Mouse (Mus musculus) midbrain, embryonic 14.5 days (tissue): Measurements from ENCODE around the gene Kcnq1. TPM values are rescaled to one million over a fixed set of nuclear protein-coding genes. Genes with fewer than 3 reads are reported as not detected.
A peak's percentile ranks its signal among the peaks of the same experiment; 100 is the strongest.

ENCODE experiments used
- ATAC-seq: fragments of 200-750 bp; cut with Nextera tagmentation; 2 replicates; pipeline ENCODE4 v1.8.0; 2017; ENCODE audit warnings: moderate number of reproducible peaks, moderate library complexity; ENCODE audit not compliant: low FRiP score, low TSS enrichment
- DNase-seq: peaks from one replicate; pipeline ENCODE4 v3.0.0-alpha.2; 2015
- H3K27ac ChIP-seq: fragments of 300-500 bp; sonication (generic); replicated peaks from 2 replicates; pipeline ENCODE4 v1.5.1; 2014; ENCODE audit warnings: mild to moderate bottlenecking, low read depth, low read length, moderate library complexity
- H3K27me3 ChIP-seq: fragments of 300-500 bp; sonication (generic); 2 replicates; pipeline ENCODE4 v1.6.1; 2014; ENCODE audit warnings: low read length, control low read depth, mixed read lengths; ENCODE audit not compliant: control insufficient read depth, insufficient read depth
- H3K36me3 ChIP-seq: fragments of 300-500 bp; sonication (generic); 2 replicates; pipeline ENCODE4 v1.6.1; 2014; ENCODE audit warnings: low read length, control low read depth; ENCODE audit not compliant: control insufficient read depth, insufficient read depth
- H3K4me1 ChIP-seq: fragments of 300-500 bp; sonication (generic); 2 replicates; pipeline ENCODE4 v1.6.1; 2014; ENCODE audit warnings: mild to moderate bottlenecking, antibody characterized with exemption, low read length, control low read depth; ENCODE audit not compliant: control insufficient read depth, insufficient read depth
- H3K4me2 ChIP-seq: fragments of 300-500 bp; sonication (generic); 2 replicates; pipeline ENCODE4 v1.6.1; 2014; ENCODE audit warnings: mild to moderate bottlenecking, low read length, moderate library complexity
- H3K4me3 ChIP-seq: fragments of 300-500 bp; sonication (generic); replicated peaks from 2 replicates; pipeline ENCODE4 v1.5.1; 2014; ENCODE audit warnings: low read depth, low read length
- H3K9ac ChIP-seq: fragments of 300-500 bp; sonication (generic); replicated peaks from 2 replicates; pipeline ENCODE4 v1.6.1; 2014; ENCODE audit warnings: mild to moderate bottlenecking, low read length, moderate library complexity
- H3K9me3 ChIP-seq: fragments of 300-500 bp; sonication (generic); 2 replicates; pipeline ENCODE4 v1.6.1; 2016; ENCODE audit warnings: low read length, control low read depth, mixed read lengths; ENCODE audit not compliant: control insufficient read depth
- WGBS: fragments of 180-500 bp; shearing (Covaris S2); extraction: QIAGEN DNeasy Blood & Tissue Kit; methylation state at CpG from one replicate; pipeline ENCODE4 v1.1.7; 2014; 5-methylcytosine and 5-hydroxymethylcytosine counted together
- polyA plus RNA-seq: library from polyadenylated mRNA; unstranded; fragments of >200 nt; fragmentation: Nextera tagmentation; extraction: Ambion mirVana; gene quantifications from 2 replicates; pipeline ENCODE4 v1.2.1, GENCODE M21; 2014

Gene Kcnq1
- polyA plus RNA-seq, 1 experiment from 2014 or later = 1.2 TPM

- H3K9me3 ChIP-seq = no peaks in the 10 kb centered on the region
- no peaks in the 10 kb centered on the region for H3K27me3 ChIP-seq
- H3K36me3 ChIP-seq = no peaks in the 10 kb centered on the region
- H3K9ac ChIP-seq = no peak overlapping the region
- no peaks in the 10 kb centered on the region for H3K4me1 ChIP-seq
- ATAC-seq (no peak), DNase-seq (no peak)
- WGBS = 64% methylated on average over 5 of the region's 5 CpGs
- H3K4me3 ChIP-seq = no peak overlapping the region
- no peak overlapping the region for H3K4me2 ChIP-seq
- no peak overlapping the region for H3K27ac ChIP-seq
Observed at GRCm38 (mm10) chr7:143136561-143136960, 30.4 kb downstream of the Kcnq1 start.

GRCm38 (mm10) chr7:143138789-143139188 is 32.6 kb downstream of the Kcnq1 start:
- H3K9me3 ChIP-seq = no peaks in the 10 kb centered on the region
- no peaks in the 10 kb centered on the region for H3K27me3 ChIP-seq
- no peak overlapping the region for H3K27ac ChIP-seq
- no peak for ATAC-seq
- DNase-seq = peak; percentile 77
- H3K4me1 ChIP-seq = no peaks in the 10 kb centered on the region
- H3K4me2 ChIP-seq = no peak overlapping the region
- WGBS = 27% methylated on average over 1 of the region's 1 CpGs
- no peak overlapping the region for H3K4me3 ChIP-seq
- H3K36me3 ChIP-seq = no peaks in the 10 kb centered on the region
- H3K9ac ChIP-seq = no peak overlapping the region

GRCm38 (mm10) chr7:143139932-143140331 is 33.8 kb downstream of the Kcnq1 start:
- Histone ChIP-seq H3K4me3 (no peak overlapping the region), H3K27ac (no peak overlapping the region), H3K36me3 (no peaks in the 10 kb centered on the region), H3K4me1 (no peaks in the 10 kb centered on the region), H3K27me3 (no peaks in the 10 kb centered on the region), H3K9me3 (no peaks in the 10 kb centered on the region), H3K4me2 (no peak overlapping the region), H3K9ac (no peak overlapping the region)
- no peak for DNase-seq
- no peak for ATAC-seq
- WGBS = 84% methylated on average over 4 of the region's 4 CpGs

GRCm38 (mm10) chr7:143142680-143143079 is 36.5 kb downstream of the Kcnq1 start:
- 81% methylated on average over 2 of the region's 2 CpGs for WGBS

GRCm38 (mm10) chr7:143147015-143147414 is 40.9 kb downstream of the Kcnq1 start:
- H3K27ac ChIP-seq = no peak overlapping the region
- H3K27me3 ChIP-seq = no peaks in the 10 kb centered on the region
- H3K4me2 ChIP-seq = no peak overlapping the region
- H3K36me3 ChIP-seq = no peaks in the 10 kb centered on the region
- ATAC-seq (no peak), DNase-seq (no peak)
- H3K4me3 ChIP-seq = no peak overlapping the region
- H3K9me3 ChIP-seq = no peaks in the 10 kb centered on the region
- no peak overlapping the region for H3K9ac ChIP-seq
- WGBS = 86% methylated on average over 5 of the region's 5 CpGs
- no peaks in the 10 kb centered on the region for H3K4me1 ChIP-seq

More at GRCm38 (mm10) chr7:143142680-143143079, 36.5 kb downstream of the Kcnq1 start:
- no peaks in the 10 kb centered on the region for H3K36me3 ChIP-seq
- ATAC-seq (no peak), DNase-seq (no peak)
- no peaks in the 10 kb centered on the region for H3K4me1 ChIP-seq
- H3K27me3 ChIP-seq = no peaks in the 10 kb centered on the region
- no peak overlapping the region for H3K4me2 ChIP-seq
- no peak overlapping the region for H3K27ac ChIP-seq
- H3K9me3 ChIP-seq = no peaks in the 10 kb centered on the region
- H3K4me3 ChIP-seq = no peak overlapping the region
- H3K9ac ChIP-seq = no peak overlapping the region

GRCm38 (mm10) chr7:143151171-143151570 is 45.0 kb downstream of the Kcnq1 start:
- ATAC-seq (no peak), DNase-seq (peak; percentile 83)
- Histone ChIP-seq H3K4me1 (peaks cover 5% of the 10 kb centered on the region), H3K9me3 (no peaks in the 10 kb centered on the region), H3K4me3 (no peak overlapping the region), H3K36me3 (no peaks in the 10 kb centered on the region), H3K4me2 (no peak overlapping the region), H3K27me3 (no peaks in the 10 kb centered on the region), H3K9ac (no peak overlapping the region), H3K27ac (no peak overlapping the region)
- 12% methylated on average over 2 of the region's 2 CpGs for WGBS

GRCm38 (mm10) chr7:143152350-143152749 is 46.2 kb downstream of the Kcnq1 start:
- H3K9ac ChIP-seq = no peak overlapping the region
- DNase-seq (peak; percentile 68), ATAC-seq (no peak)
- 9% methylated on average over 3 of the region's 3 CpGs for WGBS
- H3K27ac ChIP-seq = no peak overlapping the region
- no peaks in the 10 kb centered on the region for H3K27me3 ChIP-seq
- H3K36me3 ChIP-seq = no peaks in the 10 kb centered on the region
- no peak overlapping the region for H3K4me2 ChIP-seq
- no peaks in the 10 kb centered on the region for H3K9me3 ChIP-seq
- no peak overlapping the region for H3K4me3 ChIP-seq
- peaks cover 5% of the 10 kb centered on the region for H3K4me1 ChIP-seq

GRCm38 (mm10) chr7:143153915-143154373 is 47.8 kb downstream of the Kcnq1 start:
- H3K27ac ChIP-seq = peak overlapping the region; percentile 68
- no peaks in the 10 kb centered on the region for H3K9me3 ChIP-seq
- peak overlapping the region; percentile 27 for H3K4me3 ChIP-seq
- peak overlapping the region; percentile 58 for H3K4me2 ChIP-seq
- 2% methylated on average over 18 of the region's 18 CpGs for WGBS
- H3K9ac ChIP-seq = peak overlapping the region; percentile 36
- peaks cover 5% of the 10 kb centered on the region for H3K4me1 ChIP-seq
- DNase-seq = peak; percentile 94
- H3K27me3 ChIP-seq = no peaks in the 10 kb centered on the region
- ATAC-seq = peak; percentile 77
- H3K36me3 ChIP-seq = no peaks in the 10 kb centered on the region

GRCm38 (mm10) chr7:143154458-143154871 is 48.3 kb downstream of the Kcnq1 start:
- DNase-seq (peak; percentile 46), ATAC-seq (peak; percentile 28; the same call in 1 of the 2 replicates)
- Histone ChIP-seq H3K4me1 (peaks cover 8% of the 10 kb centered on the region), H3K27ac (peak overlapping the region; percentile 68), H3K9ac (no peak overlapping the region), H3K36me3 (no peaks in the 10 kb centered on the region), H3K4me2 (peak overlapping the region; percentile 58), H3K9me3 (no peaks in the 10 kb centered on the region), H3K4me3 (no peak overlapping the region), H3K27me3 (no peaks in the 10 kb centered on the region)
- 17% methylated on average over 19 of the region's 19 CpGs for WGBS
